Mouse (Mus musculus): ENCODE measurements around the gene Pdxp. TPM values are rescaled to one million over a fixed set of nuclear protein-coding genes. Genes with fewer than 3 reads are reported as not detected.
A peak's percentile ranks its signal among the peaks of the same experiment; 100 is the strongest.

The Pdxp gene
- polyA plus RNA-seq, 1 experiment from 2014 or later: 19.9 TPM

DNA sequence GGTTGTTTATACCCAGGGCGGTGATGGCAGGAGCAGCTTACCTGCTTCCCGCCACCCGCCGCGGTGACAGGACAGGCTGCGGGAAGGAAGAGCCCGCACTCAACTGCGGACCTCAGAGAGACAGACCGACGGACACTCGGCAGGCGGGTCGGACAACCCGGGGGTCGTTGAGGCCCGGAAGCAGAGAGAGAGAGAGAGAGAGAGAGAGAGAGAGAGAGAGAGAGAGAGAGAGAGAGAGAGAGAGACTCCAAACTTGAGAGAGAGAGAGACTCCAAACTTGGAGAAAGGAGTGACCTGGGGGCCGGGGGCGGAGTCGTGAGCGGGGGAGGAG is 14.3 kb upstream of the Pdxp start, which contains the start of gene Gm49510:
TSS of gene Gm49510 (plus strand) at position 259 of the 331 bp plus-strand sequence.
- Histone ChIP-seq H3K27ac (replicated peaks) (peak within 1 kb of the TSS; percentile 86), H3K9ac (peak within 1 kb of the TSS; percentile 71), H3K4me2 (replicated peaks) (peak within 1 kb of the TSS; percentile 65), H3K9me3 (replicated peaks) (no peaks in the 10 kb centered on the region), H3K36me3 (peaks cover 18% of the 10 kb centered on the region), H3K4me3 (replicated peaks) (peak within 1 kb of the TSS; percentile 76), H3K4me1 (peaks cover 75% of the 10 kb centered on the region), H3K27me3 (no peaks in the 10 kb centered on the region)
- no peak for ATAC-seq (ENCODE audit: insufficient number of reproducible peaks, low FRiP score, low TSS enrichment, low read depth)
- WGBS: 2% methylated on average over 19 of the region's 20 CpGs

DNA sequence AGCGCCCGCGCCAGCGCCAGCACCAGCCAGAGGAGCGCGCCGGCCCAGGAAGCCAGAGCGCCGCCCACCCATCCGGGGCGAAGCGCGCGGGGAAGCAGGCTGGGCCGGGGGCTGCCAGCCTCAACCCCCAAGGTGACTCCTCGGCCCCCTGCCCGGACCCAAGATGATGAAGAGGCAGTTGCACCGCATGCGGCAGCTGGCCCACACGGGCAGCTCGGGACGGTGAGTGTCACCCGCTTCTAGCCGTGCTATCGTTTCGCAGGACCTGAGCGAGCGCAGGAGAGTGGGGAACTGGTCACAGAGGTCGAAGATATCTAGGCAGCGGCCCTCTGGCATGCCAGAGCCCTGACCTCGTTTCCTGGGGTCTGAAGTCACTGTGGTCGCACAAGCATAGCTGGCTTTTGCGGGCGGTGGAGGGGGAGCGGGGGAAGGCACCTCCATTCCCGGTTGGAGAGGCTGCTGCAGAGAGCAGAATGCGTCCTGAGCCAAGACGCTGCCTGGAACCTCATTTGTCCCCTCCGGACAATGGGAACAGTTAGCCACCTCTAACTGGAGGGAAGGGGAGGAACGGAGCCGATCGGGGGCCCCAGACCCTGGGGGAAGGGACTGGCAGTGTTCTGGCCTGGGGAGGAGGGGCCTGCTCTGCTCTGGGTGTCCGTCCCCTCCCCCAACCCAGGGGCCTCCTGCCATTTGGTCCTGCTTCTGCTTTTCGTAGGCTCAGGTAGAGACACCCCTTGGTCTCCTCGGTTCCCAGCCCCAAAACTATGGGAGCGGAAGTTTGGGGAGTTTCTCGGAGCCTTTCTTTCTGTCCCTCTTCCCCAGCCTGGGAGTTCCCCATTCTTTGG is 13.8 kb upstream of the Pdxp start, which contains the start of gene Sh3bp1:
TSS of gene Sh3bp1 (plus strand) at position 29 of the 845 bp plus-strand sequence.
- ATAC-seq (ENCODE audit: insufficient number of reproducible peaks, low FRiP score, low TSS enrichment, low read depth): peak; percentile 64
- 1% methylated on average over 47 of the region's 47 CpGs for WGBS
- H3K36me3 ChIP-seq: peaks cover 20% of the 10 kb centered on the region
- H3K9me3 ChIP-seq (replicated peaks): no peaks in the 10 kb centered on the region
- peak within 1 kb of the TSS; percentile 76 for H3K4me3 ChIP-seq (replicated peaks)
- H3K4me2 ChIP-seq (replicated peaks): peak within 1 kb of the TSS; percentile 65
- peaks cover 69% of the 10 kb centered on the region for H3K4me1 ChIP-seq
- peak within 1 kb of the TSS; percentile 86 for H3K27ac ChIP-seq (replicated peaks)
- peak within 1 kb of the TSS; percentile 71 for H3K9ac ChIP-seq
- no peaks in the 10 kb centered on the region for H3K27me3 ChIP-seq

DNA sequence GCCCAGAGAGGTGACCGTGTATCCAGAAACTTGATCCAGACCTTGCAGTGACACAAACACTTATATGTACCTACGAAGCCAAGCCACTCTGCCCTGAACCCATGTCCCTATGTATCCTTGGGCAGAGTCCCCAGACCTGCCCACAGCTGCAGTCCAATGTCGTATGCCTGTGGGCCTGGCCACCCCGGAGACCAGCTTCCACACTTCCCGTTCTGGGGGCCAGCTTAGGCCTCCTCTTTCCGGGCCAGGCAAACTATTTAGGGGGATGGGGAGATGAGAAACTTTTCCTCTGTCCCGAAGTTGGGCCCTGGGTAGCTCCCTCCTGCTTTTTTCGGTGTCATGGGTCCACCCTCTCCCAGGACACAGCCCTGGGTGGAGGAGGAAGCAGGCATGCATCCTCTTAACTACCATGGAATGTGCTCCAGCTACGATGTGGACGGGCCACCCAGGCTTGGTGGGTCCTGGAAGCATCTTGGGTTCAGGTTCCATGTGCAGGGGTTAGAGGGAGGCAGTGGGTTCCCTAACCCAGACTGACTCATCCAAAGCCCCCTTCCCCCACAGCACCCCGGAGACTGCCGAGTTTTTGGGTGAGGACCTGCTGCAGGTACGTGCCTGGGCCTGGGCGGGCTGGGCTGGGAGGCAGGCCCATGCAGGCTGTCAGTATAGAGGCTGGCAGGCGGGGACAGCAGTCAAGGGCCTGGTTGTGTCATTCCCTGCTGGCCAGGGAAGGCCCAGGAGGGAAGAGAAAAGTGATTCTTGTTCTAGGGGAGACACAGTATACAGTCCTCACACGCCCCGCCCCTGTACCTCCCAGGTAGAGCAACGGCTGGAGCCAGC is 12.9 kb upstream of the Pdxp start:
- Histone ChIP-seq H3K27ac (replicated peaks) (peak overlapping the region; percentile 86), H3K9me3 (replicated peaks) (no peaks in the 10 kb centered on the region), H3K9ac (peak overlapping the region; percentile 71), H3K4me1 (peaks cover 62% of the 10 kb centered on the region), H3K4me2 (replicated peaks) (peak overlapping the region; percentile 65), H3K27me3 (no peaks in the 10 kb centered on the region), H3K4me3 (replicated peaks) (peak overlapping the region; percentile 76), H3K36me3 (peaks cover 27% of the 10 kb centered on the region)
- 11% methylated on average over 18 of the region's 18 CpGs for WGBS
- ATAC-seq (ENCODE audit: insufficient number of reproducible peaks, low FRiP score, low TSS enrichment, low read depth): 0 out of 2 replicates have a peak, but pooled peaks have one; percentile 13

DNA sequence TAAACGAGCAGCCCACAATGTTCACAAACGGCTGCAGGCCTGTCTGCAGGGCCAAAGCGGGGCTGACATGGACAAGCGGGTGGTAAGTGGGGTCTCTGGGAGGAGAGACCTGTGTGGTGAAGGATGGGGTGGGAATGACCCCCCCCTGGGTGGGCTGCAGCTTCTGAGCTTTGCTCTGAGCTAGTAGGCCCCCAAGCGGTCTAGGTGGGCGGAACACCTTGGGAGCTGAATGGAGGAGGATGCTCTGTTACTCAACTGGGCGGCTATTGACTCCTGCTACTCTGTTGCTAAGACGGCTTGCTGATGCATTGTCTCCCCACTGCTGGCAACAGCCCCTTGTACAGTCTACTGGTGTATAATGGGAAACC is 12.3 kb upstream of the Pdxp start:
- Histone ChIP-seq H3K4me3 (replicated peaks) (peak overlapping the region; percentile 76), H3K36me3 (peaks cover 32% of the 10 kb centered on the region), H3K4me1 (peaks cover 55% of the 10 kb centered on the region), H3K4me2 (replicated peaks) (peak overlapping the region; percentile 65), H3K27me3 (no peaks in the 10 kb centered on the region), H3K9me3 (replicated peaks) (no peaks in the 10 kb centered on the region), H3K9ac (peak overlapping the region; percentile 71), H3K27ac (replicated peaks) (peak overlapping the region; percentile 86)
- 37% methylated on average over 8 of the region's 8 CpGs for WGBS
- ATAC-seq (ENCODE audit: insufficient number of reproducible peaks, low FRiP score, low TSS enrichment, low read depth): no peak

DNA sequence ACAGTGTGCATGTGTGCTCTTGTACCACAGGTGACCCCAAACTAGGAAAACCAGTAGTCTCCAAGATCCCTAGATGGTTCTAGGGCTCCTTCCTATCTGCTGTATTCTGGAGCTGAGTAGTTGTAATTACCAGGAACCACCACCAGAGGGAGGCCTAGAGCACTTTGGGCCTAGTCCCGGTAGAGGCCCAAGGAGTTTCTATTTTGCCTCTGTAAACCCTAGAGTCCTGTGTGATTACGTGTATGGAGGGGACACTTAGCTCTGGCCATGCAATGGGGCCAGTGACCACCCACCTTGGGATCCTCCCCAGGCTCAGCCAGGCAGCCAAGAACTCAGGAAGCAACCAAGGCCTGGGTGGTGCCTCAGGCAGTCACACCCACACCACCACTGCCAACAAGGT is 10.5 kb upstream of the Pdxp start:
- H3K27ac ChIP-seq (replicated peaks): no peak overlapping the region
- peaks cover 40% of the 10 kb centered on the region for H3K4me1 ChIP-seq
- H3K9me3 ChIP-seq (replicated peaks): no peaks in the 10 kb centered on the region
- 6% methylated on average over 2 of the region's 2 CpGs for WGBS
- H3K36me3 ChIP-seq: peaks cover 50% of the 10 kb centered on the region
- no peak overlapping the region for H3K9ac ChIP-seq
- 0 out of 2 replicates have a peak, but pooled peaks have one; percentile 4 for ATAC-seq (ENCODE audit: insufficient number of reproducible peaks, low FRiP score, low TSS enrichment, low read depth)
- no peak overlapping the region for H3K4me2 ChIP-seq (replicated peaks)
- H3K27me3 ChIP-seq: no peaks in the 10 kb centered on the region
- H3K4me3 ChIP-seq (replicated peaks): no peak overlapping the region

DNA sequence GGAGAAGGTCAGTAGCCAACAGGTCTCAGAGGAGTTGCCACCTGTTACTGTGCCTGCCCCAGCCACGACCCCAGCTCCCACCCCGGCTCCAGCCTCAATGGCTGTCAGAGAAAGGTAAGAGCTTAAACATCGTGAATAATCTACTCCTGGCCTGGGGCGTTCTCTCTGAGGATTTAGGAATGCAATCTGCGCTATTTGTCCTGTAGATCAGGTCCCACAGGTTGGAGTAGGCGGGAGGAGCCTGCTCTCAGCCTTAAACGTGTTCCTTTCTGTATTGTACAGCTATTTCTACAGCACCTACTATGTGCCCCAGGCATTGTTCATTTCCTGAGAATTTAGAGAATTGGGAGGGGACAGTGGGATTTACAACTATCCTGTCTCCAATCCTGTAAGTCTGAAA is 5.3 kb upstream of the Pdxp start:
- peaks cover 6% of the 10 kb centered on the region for H3K4me1 ChIP-seq
- no peak for ATAC-seq (ENCODE audit: insufficient number of reproducible peaks, low FRiP score, low TSS enrichment, low read depth)
- WGBS: 56% methylated on average over 7 of the region's 7 CpGs
- H3K36me3 ChIP-seq: peaks cover 84% of the 10 kb centered on the region
- H3K9me3 ChIP-seq (replicated peaks): no peaks in the 10 kb centered on the region
- H3K9ac ChIP-seq: no peak overlapping the region
- H3K4me3 ChIP-seq (replicated peaks): no peak overlapping the region
- no peaks in the 10 kb centered on the region for H3K27me3 ChIP-seq
- H3K4me2 ChIP-seq (replicated peaks): no peak overlapping the region
- H3K27ac ChIP-seq (replicated peaks): peak overlapping the region; percentile 34; the same call in 1 of the 2 replicates

DNA sequence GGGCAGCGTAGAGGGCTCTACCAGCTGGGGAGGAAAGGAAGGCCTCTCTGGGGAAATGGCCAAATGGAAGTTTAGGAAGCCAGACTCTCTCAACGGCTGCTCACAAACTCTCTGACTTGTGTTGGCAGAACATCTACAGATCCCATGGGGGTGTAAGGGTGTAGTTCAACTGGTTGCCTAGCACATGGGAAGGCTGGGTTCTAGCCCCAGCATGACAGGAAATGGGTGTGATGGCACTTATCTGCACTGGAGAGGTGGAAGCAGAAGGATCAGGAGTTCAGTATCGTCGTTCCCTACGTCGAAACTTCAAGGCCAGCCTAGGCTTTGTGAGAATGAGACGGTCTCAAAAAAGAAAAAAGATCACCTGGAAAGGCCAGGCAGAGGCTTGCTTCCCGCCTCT is 4.7 kb upstream of the Pdxp start:
- no peaks in the 10 kb centered on the region for H3K27me3 ChIP-seq
- no peak overlapping the region for H3K4me2 ChIP-seq (replicated peaks)
- 74% methylated on average over 8 of the region's 8 CpGs for WGBS
- peaks cover 79% of the 10 kb centered on the region for H3K36me3 ChIP-seq
- peaks cover 4% of the 10 kb centered on the region for H3K4me1 ChIP-seq
- peak overlapping the region; percentile 34; the same call in 1 of the 2 replicates for H3K27ac ChIP-seq (replicated peaks)
- H3K9ac ChIP-seq: no peak overlapping the region
- no peaks in the 10 kb centered on the region for H3K9me3 ChIP-seq (replicated peaks)
- H3K4me3 ChIP-seq (replicated peaks): no peak overlapping the region
- no peak for ATAC-seq (ENCODE audit: insufficient number of reproducible peaks, low FRiP score, low TSS enrichment, low read depth)

DNA sequence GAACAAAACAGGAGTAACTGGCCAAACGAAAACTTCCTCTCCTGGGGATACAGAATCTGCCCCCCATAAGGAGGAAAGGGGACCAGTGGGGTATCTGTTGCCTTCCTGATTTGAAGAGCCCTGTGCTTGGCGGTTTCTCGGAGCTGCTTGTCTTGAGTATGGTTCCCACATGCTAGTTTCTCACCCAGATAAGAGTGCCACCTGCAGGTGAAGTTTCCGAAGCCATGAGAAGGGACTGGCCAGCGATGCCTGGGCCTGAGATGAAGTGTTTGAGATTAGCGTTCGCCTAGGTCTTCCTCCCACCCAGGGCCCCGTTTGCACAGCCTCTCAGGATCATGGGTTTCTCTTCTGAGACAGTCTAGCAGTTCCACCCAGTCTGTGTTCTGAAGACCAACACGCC is 1.7 kb upstream of the Pdxp start:
- no peaks in the 10 kb centered on the region for H3K9me3 ChIP-seq (replicated peaks)
- no peaks in the 10 kb centered on the region for H3K27me3 ChIP-seq
- no peak overlapping the region for H3K27ac ChIP-seq (replicated peaks)
- H3K4me3 ChIP-seq (replicated peaks): no peak overlapping the region
- H3K4me2 ChIP-seq (replicated peaks): no peak overlapping the region
- whole genome bisulfite sequencing: 37% methylated on average over 9 of the region's 9 CpGs
- peaks cover 50% of the 10 kb centered on the region for H3K36me3 ChIP-seq
- H3K9ac ChIP-seq: no peak overlapping the region
- no peak for ATAC-seq (ENCODE audit: insufficient number of reproducible peaks, low FRiP score, low TSS enrichment, low read depth)
- H3K4me1 ChIP-seq: peaks cover 28% of the 10 kb centered on the region

DNA sequence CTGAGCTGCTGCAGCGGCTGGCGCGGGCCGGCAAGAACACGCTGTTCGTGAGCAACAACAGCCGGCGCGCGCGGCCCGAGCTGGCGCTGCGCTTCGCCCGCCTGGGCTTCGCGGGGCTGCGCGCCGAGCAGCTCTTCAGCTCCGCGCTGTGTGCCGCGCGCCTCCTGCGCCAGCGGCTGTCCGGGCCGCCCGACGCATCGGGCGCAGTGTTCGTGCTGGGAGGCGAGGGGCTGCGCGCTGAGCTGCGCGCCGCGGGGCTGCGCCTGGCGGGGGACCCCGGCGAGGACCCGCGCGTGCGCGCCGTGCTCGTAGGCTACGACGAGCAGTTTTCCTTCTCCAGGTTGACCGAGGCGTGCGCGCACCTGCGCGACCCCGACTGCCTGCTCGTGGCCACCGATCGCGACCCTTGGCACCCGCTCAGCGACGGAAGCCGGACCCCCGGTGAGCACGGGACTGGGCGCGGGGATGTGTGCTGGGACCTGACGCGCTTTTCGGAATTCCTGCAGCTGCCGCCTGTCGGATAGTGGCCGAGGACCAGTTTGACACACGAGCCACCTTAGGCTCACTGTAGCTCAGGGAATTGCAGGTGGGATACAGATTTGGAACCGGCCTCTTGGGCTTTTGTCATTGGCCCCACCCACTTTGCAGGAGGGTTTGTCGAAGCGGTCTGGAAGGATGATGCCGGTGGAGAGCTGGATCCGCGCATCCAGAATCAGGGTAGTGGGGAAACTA is 538 bp downstream of the Pdxp start:
- under 1% methylated on average over 87 of the region's 87 CpGs for WGBS
- H3K27me3 ChIP-seq: no peaks in the 10 kb centered on the region
- H3K4me3 ChIP-seq (replicated peaks): peak overlapping the region; percentile 76

DNA sequence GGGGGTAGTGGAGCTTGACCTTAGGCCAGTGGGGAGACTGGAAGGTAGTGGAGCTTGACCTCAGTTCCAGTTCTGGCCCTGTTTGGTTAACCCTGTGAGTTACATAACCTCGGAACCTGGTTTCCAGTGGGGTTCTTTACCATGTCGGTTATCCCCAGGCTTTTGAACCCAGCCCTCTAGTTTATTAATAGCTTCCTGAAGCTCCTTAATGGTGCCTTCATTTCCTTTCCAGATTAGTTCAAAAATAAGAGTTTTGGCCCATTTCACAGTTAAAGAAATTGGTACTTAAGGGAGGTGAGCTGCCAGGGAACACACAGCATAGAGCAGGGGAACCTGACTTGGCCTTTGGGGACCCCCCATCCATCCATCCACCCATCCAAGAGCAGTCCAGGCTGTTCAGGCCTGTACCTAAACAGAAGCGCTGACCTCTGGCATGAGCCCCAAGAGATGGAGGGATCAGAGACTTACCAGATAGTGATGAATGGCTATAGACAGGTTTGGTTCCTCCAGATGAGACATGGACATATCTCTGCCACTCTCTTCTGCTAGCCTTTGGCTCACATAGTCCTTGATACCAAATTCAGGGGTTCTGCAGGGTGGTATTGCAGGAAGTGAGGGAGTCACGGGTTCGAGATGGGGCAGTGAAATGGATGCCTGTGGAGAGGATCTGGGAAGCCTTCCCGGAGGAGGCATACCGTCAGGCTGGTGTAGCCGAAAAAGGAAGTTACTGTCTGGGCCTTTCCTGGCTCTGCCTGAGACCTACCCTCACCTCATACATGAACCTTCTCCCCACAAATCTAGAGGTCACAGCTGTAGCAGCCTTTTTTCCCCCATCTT is 1.3 kb downstream of the Pdxp start:
- H3K4me3 ChIP-seq (replicated peaks): peak overlapping the region; percentile 76
- peaks cover 32% of the 10 kb centered on the region for H3K36me3 ChIP-seq
- no peaks in the 10 kb centered on the region for H3K9me3 ChIP-seq (replicated peaks)
- 43% methylated on average over 8 of the region's 8 CpGs for WGBS
- H3K27me3 ChIP-seq: no peaks in the 10 kb centered on the region
- ATAC-seq (ENCODE audit: insufficient number of reproducible peaks, low FRiP score, low TSS enrichment, low read depth): no peak
- H3K4me2 ChIP-seq (replicated peaks): peak overlapping the region; percentile 95
- no peak overlapping the region for H3K27ac ChIP-seq (replicated peaks)
- H3K4me1 ChIP-seq: peaks cover 28% of the 10 kb centered on the region
- H3K9ac ChIP-seq: peak overlapping the region; percentile 69; the same call in 1 of the 2 replicates

More for the DNA sequence above, 538 bp downstream of the Pdxp start:
- H3K27ac ChIP-seq (replicated peaks): peak overlapping the region; percentile 94
- peak overlapping the region; percentile 95 for H3K4me2 ChIP-seq (replicated peaks)
- H3K4me1 ChIP-seq: peaks cover 28% of the 10 kb centered on the region
- H3K36me3 ChIP-seq: peaks cover 38% of the 10 kb centered on the region
- no peaks in the 10 kb centered on the region for H3K9me3 ChIP-seq (replicated peaks)
- ATAC-seq (ENCODE audit: insufficient number of reproducible peaks, low FRiP score, low TSS enrichment, low read depth): peak; percentile 50
- peak overlapping the region; percentile 69 for H3K9ac ChIP-seq

Measured in embryonic facial prominence, embryonic 15.5 days (tissue).